Mouse (Mus musculus) liver, embryonic 11.5 days (tissue): ENCODE data around the gene Hoxa3. TPM values are rescaled to one million over a fixed set of nuclear protein-coding genes. Genes with fewer than 3 reads are reported as not detected.

Source experiments
- ATAC-seq: fragments of 200-750 bp; cut with Nextera tagmentation; replicated peaks from 2 replicates; pipeline ENCODE4 v1.8.0; 2017; ENCODE audit warnings: moderate number of reproducible peaks, mild to moderate bottlenecking, moderate TSS enrichment, moderate library complexity; ENCODE audit not compliant: low FRiP score
- DNase-seq: peaks from one replicate; pipeline ENCODE4 v3.0.0-alpha.2; 2017; ENCODE audit warnings: low spot score
- H3K27ac ChIP-seq: fragments of 300-500 bp; sonication (generic); 2 replicates; pipeline ENCODE4 v1.5.1; 2014; ENCODE audit warnings: mild to moderate bottlenecking, low read depth, low read length, control low read depth
- H3K27me3 ChIP-seq: fragments of 300-500 bp; sonication (generic); replicated peaks from 2 replicates; pipeline ENCODE4 v1.6.1; 2014; ENCODE audit warnings: low read length, mixed read lengths; ENCODE audit not compliant: control insufficient read depth, insufficient read depth
- H3K36me3 ChIP-seq: fragments of 300-500 bp; sonication (generic); 2 replicates; pipeline ENCODE4 v1.6.1; 2014; ENCODE audit warnings: mild to moderate bottlenecking, low read length, moderate library complexity, mixed read lengths; ENCODE audit not compliant: control insufficient read depth, insufficient read depth
- H3K4me1 ChIP-seq: fragments of 300-500 bp; sonication (generic); replicated peaks from 2 replicates; pipeline ENCODE4 v1.6.1; 2014; ENCODE audit warnings: low read length, mixed read lengths; ENCODE audit not compliant: control insufficient read depth, insufficient read depth
- H3K4me2 ChIP-seq: fragments of 300-500 bp; sonication (generic); 2 replicates; pipeline ENCODE4 v1.6.1; 2014; ENCODE audit warnings: mild to moderate bottlenecking, control low read depth, moderate library complexity
- H3K4me3 ChIP-seq: fragments of 300-500 bp; sonication (generic); 2 replicates; pipeline ENCODE4 v1.5.1; 2014; ENCODE audit warnings: low read depth, low read length, control low read depth
- H3K9ac ChIP-seq: fragments of 300-500 bp; sonication (generic); 2 replicates; pipeline ENCODE4 v1.6.1; 2014; ENCODE audit warnings: low read depth, low read length, control low read depth
- H3K9me3 ChIP-seq: fragments of 300-500 bp; sonication (generic); 2 replicates; pipeline ENCODE4 v1.6.1; 2016; ENCODE audit warnings: low read length, inconsistent platforms, mixed read lengths; ENCODE audit not compliant: control insufficient read depth
- WGBS: fragments of 180-500 bp; shearing (Covaris S2); extraction: QIAGEN DNeasy Blood & Tissue Kit; methylation state at CpG from one replicate; pipeline ENCODE4 v1.1.7; 2014; 5-methylcytosine and 5-hydroxymethylcytosine counted together
- polyA plus RNA-seq: library from polyadenylated mRNA; unstranded; fragments of >200 nt; fragmentation: Nextera tagmentation; extraction: Ambion mirVana; gene quantifications from 2 replicates; pipeline ENCODE4 v1.2.1, GENCODE M21; 2014

The Hoxa3 gene
- polyA plus RNA-seq, 1 experiment from 2014 or later = 2.9 TPM

DNA sequence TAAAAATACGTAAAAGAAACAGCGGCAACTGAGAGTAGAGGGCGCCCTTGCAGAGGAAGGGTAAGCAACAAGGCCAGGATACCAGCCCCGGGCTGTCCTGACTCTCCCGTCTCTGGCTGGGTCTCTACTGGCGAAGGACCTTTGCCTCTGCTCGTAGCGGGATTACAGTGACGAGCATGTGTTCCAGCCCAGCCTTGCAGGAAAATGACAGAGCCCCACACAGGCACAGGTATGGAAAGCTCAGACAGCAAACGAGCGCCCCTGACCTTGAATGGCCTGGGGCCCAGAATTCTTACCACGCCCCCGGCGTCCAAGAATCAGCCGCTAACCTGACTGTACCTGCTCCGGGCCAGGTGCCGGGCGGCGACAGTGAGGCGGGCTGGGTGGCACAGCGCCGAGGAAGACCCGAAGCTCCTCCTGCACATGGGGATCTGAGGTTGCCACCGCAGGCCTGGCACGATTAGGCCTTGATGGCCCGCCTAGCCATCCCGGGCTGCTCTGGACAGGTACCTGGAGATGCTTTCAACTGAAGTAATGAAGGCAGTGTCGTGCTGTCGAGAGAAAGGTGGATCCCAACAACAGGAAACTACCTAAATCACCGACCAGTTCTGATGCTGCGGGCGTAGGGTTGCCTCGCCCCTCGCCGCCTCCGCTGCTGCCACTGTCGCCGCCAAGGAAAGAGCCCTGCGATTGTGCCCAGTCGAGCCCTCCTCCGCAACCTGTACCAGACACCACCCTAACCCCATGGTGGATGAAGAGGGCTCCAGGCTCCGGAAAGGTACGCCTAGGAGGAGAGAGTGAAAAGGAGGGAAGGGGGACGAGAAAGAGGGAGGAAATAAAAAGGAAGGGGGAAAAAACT is 16.7 kb upstream of the Hoxa3 start:
- Histone ChIP-seq H3K9ac (no peak overlapping the region), H3K4me3 (peak overlapping the region; percentile 23), H3K36me3 (no peaks in the 10 kb centered on the region), H3K27me3 (peaks cover 96% of the 10 kb centered on the region), H3K9me3 (no peaks in the 10 kb centered on the region), H3K27ac (no peak overlapping the region), H3K4me1 (no peaks in the 10 kb centered on the region), H3K4me2 (no peak overlapping the region; the same call in 1 of the 2 replicates)
- 3% methylated on average over 44 of the region's 44 CpGs for WGBS
- DNase-seq (no peak), ATAC-seq (no peak)

DNA sequence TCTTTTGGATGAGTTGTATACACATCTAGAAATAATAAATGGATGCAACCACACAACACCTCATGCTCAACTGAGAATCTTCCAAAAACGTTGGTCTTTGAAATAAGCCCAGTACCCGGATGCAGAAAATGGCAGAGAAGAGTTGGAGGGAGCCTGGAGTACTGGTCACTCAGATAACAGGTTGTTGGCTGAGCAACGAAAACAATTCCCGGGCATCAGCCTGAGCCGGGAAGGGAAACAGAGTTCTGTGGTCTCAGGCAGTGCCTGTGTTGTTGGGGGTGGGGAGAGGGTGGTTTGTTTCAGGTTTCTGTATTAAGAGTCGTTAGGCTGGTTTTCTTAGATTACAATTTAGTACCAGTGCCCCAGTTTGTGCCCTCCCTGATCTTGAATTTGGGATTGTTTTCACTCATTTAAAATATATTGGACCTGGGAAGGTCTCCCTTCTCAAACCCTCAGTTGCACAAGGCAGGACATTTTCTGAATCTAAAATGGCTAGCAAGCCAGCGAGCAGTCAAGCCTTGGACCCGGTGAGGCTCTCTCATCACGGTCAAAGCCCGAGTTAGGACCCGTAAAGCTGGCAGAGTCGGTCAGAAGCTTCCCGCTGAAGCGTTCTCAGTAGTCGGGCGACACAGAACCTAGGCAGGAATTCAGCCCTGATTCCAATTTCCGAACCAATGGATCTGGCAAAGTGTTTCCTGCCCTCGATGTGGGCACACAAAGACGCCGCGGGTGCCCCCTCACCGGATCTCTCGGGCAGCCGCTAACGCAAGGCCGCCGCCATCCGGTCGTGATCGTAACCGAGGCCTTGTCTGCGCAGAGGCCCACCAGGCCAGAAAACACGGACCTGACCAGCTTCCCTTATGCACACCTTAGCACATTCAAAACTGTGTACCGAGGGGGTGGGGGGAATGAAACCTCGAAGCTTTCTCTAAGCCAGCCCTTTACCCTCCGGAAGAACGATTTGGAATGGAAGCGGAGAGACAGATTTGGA is 15.6 kb upstream of the Hoxa3 start:
- no peak for DNase-seq
- ATAC-seq = no peak
- Histone ChIP-seq H3K4me2 (peak overlapping the region; percentile 27), H3K36me3 (no peaks in the 10 kb centered on the region), H3K27ac (no peak overlapping the region), H3K9ac (no peak overlapping the region), H3K9me3 (no peaks in the 10 kb centered on the region), H3K27me3 (peaks cover 96% of the 10 kb centered on the region), H3K4me1 (no peaks in the 10 kb centered on the region), H3K4me3 (no peak overlapping the region)
- 2% methylated on average over 38 of the region's 38 CpGs for WGBS

DNA sequence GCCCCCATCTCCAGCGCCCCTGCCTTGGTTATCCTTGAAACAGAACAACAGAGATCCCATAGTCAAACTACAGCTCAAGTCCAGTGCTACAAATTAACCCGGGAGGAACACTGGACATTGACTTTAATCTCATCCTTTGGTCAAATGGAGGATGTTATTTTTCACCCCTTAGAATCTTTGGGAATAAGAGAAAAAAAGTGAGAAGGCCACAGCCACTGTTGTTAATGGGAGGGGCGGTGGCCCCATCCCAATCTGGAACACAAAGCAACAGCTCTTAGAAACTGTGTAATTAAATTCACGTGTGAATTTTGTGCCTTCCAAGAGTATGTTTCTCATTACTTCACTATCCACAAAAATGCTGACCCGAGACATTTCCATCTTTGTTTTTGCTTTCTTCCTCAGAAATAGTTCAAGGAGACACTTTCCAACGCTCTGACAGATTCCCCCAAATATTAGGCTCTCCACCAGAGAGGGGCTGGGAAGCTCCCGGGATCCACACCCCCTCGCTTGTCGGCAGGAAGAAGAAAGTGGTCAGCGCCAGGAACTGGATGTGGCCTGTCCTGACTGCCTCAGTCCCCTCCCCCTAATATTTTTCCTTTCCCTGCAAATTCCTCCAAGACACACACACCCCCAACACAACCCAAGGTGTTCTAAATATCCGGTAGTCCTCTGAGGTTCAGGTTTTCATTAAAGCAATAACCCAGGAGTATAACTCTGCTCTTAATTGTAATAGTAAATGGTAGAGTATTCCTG is 14.5 kb upstream of the Hoxa3 start:
- Histone ChIP-seq H3K9me3 (no peaks in the 10 kb centered on the region), H3K4me3 (no peak overlapping the region), H3K36me3 (no peaks in the 10 kb centered on the region), H3K9ac (no peak overlapping the region), H3K4me1 (no peaks in the 10 kb centered on the region), H3K4me2 (no peak overlapping the region), H3K27ac (no peak overlapping the region), H3K27me3 (peaks cover 96% of the 10 kb centered on the region)
- ATAC-seq (no peak), DNase-seq (no peak)
- WGBS = 4% methylated on average over 11 of the region's 11 CpGs

DNA sequence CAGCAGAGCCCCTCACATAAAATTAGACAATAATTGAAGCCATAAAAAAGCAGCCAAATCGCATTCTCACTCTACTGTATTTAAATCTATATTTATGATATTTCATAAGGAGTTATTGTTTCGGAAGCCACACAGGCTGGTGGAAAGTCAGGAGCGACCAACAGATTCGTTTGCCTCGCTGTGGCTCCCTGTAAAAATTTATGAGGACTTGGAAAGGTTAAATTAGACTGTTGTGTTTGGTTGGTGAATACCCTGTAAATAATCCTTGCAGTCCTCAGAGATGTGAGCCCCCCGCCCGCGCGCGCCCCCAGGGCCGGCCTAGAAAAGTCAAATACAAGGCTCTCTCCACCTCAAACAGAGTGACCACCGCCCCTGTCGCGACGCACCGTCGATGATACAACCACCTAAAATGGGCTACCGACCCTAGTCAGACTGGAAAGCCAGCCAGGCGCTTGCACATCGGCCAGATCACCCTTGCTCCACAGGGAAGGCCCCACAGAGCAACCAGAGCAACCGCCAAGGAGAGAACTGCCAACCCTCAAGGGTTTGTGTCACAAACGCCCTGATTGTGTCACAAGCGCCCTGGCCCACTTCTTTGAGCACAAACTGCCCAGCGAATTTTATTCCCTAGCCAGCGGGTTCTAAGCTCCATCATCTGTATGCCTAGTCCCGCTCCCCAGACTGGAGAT is 13.6 kb upstream of the Hoxa3 start:
- 7% methylated on average over 26 of the region's 26 CpGs for WGBS
- H3K27me3 ChIP-seq = peaks cover 96% of the 10 kb centered on the region
- H3K9ac ChIP-seq = no peak overlapping the region
- H3K27ac ChIP-seq = no peak overlapping the region
- DNase-seq (no peak), ATAC-seq (no peak)
- no peak overlapping the region for H3K4me3 ChIP-seq
- H3K36me3 ChIP-seq = no peaks in the 10 kb centered on the region
- H3K4me2 ChIP-seq = no peak overlapping the region
- no peaks in the 10 kb centered on the region for H3K4me1 ChIP-seq
- no peaks in the 10 kb centered on the region for H3K9me3 ChIP-seq

DNA sequence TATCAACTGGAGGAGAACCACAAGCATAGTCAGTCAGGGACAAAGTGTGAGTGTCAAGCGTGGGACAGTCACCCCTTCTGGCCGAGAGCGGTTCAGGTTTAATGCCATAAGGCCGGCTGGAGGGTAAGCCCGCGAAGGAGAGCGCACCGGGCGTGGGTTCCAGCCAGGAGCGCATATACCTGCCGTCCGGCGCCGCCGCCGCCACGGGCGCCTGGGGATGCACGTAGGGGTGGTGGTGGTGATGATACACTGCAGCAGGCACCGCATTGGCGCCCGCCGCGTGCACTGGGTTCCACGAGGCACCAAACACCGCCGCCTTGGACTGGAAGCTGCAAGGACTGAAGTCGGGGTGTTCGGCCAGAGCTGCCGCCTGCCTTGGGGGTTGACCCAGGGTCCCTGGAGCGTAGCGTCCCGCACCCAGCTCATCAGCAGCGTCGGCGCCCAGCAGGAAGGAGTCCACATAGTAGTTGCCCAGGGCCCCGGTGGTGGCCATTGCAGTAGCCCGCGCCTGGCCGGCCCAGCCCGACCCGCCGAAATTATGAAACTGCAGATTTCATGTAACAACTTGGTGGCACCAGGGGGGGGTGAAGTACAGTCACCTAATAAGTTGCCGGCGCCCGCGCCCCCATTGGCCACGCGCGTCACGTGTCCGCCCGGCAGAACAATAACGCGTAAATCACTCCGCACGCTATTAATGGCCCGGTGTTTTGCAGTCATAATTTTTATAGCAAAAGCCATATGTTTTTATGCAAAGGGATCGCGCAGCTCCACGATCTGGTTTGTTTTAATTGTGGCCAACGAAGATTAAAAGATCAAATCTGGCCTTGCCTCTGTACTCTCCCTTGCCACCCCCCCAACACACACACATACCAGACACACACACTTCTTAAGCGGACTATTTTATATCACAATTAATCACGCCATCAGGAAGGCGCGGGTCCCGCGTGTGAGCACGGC is 12.8 kb upstream of the Hoxa3 start:
- H3K27ac ChIP-seq = no peak overlapping the region
- no peaks in the 10 kb centered on the region for H3K9me3 ChIP-seq
- H3K9ac ChIP-seq = no peak overlapping the region
- H3K36me3 ChIP-seq = no peaks in the 10 kb centered on the region
- no peak for ATAC-seq
- 4% methylated on average over 69 of the region's 69 CpGs for WGBS
- peak overlapping the region; percentile 39 for H3K4me2 ChIP-seq
- H3K4me1 ChIP-seq = no peaks in the 10 kb centered on the region
- DNase-seq = no peak
- H3K4me3 ChIP-seq = peak overlapping the region; percentile 32
- peaks cover 99% of the 10 kb centered on the region for H3K27me3 ChIP-seq

DNA sequence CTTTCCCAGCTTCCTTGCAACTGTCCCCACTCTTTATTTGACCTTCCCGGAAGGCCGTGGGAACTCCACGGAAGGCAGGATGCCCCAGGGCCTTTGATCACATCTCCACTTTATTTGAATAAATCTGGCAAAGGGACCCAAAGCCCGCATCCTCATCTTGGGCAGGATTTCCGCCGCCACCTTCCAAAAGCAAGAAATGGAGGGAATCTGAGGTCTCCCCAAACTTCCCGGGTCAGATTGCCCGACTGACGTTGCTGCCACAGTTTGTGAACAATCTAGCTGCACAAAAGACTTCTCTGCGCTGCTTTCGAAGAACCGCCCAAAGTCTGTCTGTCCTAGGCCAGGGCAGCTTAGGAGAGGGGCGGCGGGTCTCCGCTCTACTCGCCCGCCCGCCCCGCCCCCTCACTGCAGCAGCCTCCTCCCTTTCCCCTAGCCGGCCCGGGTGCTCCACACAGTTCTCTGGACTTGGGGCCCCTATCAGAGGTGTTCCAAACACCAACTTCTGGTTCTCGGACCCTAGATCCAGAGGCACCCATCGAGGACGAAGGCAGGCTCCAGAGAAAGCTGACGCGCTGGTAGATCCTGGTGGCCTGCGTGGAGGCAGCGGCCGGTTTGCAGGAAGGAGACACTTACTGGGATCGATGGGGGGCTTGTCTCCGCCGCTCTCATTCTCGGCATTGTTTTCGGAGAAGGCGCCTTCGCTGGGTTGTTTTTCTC is 11.9 kb upstream of the Hoxa3 start:
- ATAC-seq (no peak), DNase-seq (no peak)
- Histone ChIP-seq H3K9me3 (no peaks in the 10 kb centered on the region), H3K27me3 (peaks cover 99% of the 10 kb centered on the region), H3K4me3 (peak overlapping the region; percentile 32), H3K9ac (no peak overlapping the region), H3K4me2 (peak overlapping the region; percentile 39), H3K27ac (no peak overlapping the region), H3K4me1 (no peaks in the 10 kb centered on the region), H3K36me3 (no peaks in the 10 kb centered on the region)
- WGBS = 3% methylated on average over 31 of the region's 36 CpGs
